Mouse (Mus musculus) embryonic facial prominence, embryonic 13.5 days (tissue): Measurements from ENCODE around the gene Rusc2. TPM values are rescaled to one million over a fixed set of nuclear protein-coding genes. Genes with fewer than 3 reads are reported as not detected.

Source experiments
- ATAC-seq: fragments of 200-750 bp; cut with Nextera tagmentation; 2 replicates; pipeline ENCODE4 v1.8.0; 2017; ENCODE audit warnings: low read depth; ENCODE audit not compliant: insufficient number of reproducible peaks, insufficient read depth, low FRiP score, low TSS enrichment
- H3K27ac ChIP-seq: fragments of 300-500 bp; sonication (generic); 2 replicates; pipeline ENCODE4 v1.5.1; 2015; ENCODE audit warnings: moderate library complexity, mild to moderate bottlenecking, inconsistent platforms
- H3K27me3 ChIP-seq: fragments of 300-500 bp; sonication (generic); 2 replicates; pipeline ENCODE4 v1.6.1; 2015; ENCODE audit warnings: mild to moderate bottlenecking, inconsistent platforms
- H3K36me3 ChIP-seq: fragments of 300-500 bp; sonication (generic); 2 replicates; pipeline ENCODE4 v1.6.1; 2015; ENCODE audit warnings: mild to moderate bottlenecking, inconsistent platforms
- H3K4me1 ChIP-seq: fragments of 300-500 bp; sonication (generic); 2 replicates; pipeline ENCODE4 v1.6.1; 2015; ENCODE audit warnings: inconsistent platforms
- H3K4me2 ChIP-seq: fragments of 300-500 bp; sonication (generic); 2 replicates; pipeline ENCODE4 v1.6.1; 2015; ENCODE audit warnings: moderate library complexity, mild to moderate bottlenecking, inconsistent platforms
- H3K4me3 ChIP-seq: fragments of 300-500 bp; sonication (generic); 2 replicates; pipeline ENCODE4 v1.5.1; 2015; ENCODE audit warnings: mild to moderate bottlenecking, inconsistent platforms
- H3K9ac ChIP-seq: fragments of 300-500 bp; sonication (generic); 2 replicates; pipeline ENCODE4 v1.6.1; 2015; ENCODE audit warnings: mild to moderate bottlenecking, inconsistent platforms
- H3K9me3 ChIP-seq: fragments of 300-500 bp; sonication (generic); 2 replicates; pipeline ENCODE4 v1.6.1; 2016; ENCODE audit warnings: inconsistent platforms
- WGBS: fragments of 180-500 bp; shearing (Covaris S2); methylation state at CpG from one replicate; pipeline ENCODE4 v1.1.7; 2015; ENCODE audit warnings: mixed read lengths; 5-methylcytosine and 5-hydroxymethylcytosine counted together
- polyA plus RNA-seq: library from polyadenylated mRNA; unstranded; fragments of >200 nt; fragmentation: Nextera tagmentation; extraction: Ambion mirVana; gene quantifications from 2 replicates; pipeline ENCODE4 v1.2.1, GENCODE M21; 2015

The Rusc2 gene
- polyA plus RNA-seq, 1 experiment from 2014 or later = 13.1 TPM

GRCm38 (mm10) chr4:43452315-43452714, 70.5 kb downstream of the Rusc2 start:
- 57% methylated on average over 11 of the region's 11 CpGs for WGBS
- Histone ChIP-seq H3K36me3 (peaks cover 14% of the 10 kb centered on the region), H3K27ac (no peak overlapping the region), H3K9ac (no peak overlapping the region), H3K9me3 (no peaks in the 10 kb centered on the region), H3K4me3 (no peak overlapping the region), H3K4me2 (no peak overlapping the region), H3K4me1 (peaks cover 22% of the 10 kb centered on the region), H3K27me3 (peaks cover 32% of the 10 kb centered on the region)
- no peak for ATAC-seq

- peaks cover 3% of the 10 kb centered on the region; the same call in 1 of the 2 replicates for H3K36me3 ChIP-seq
- ATAC-seq = peak; percentile 52; the same call in 1 of the 2 replicates
- H3K4me3 ChIP-seq = peak overlapping the region; percentile 34
- H3K4me1 ChIP-seq = peaks cover 22% of the 10 kb centered on the region
- under 1% methylated on average over 18 of the region's 18 CpGs for WGBS
- H3K27ac ChIP-seq = no peak overlapping the region
- peaks cover 32% of the 10 kb centered on the region for H3K27me3 ChIP-seq
- peak overlapping the region; percentile 67 for H3K4me2 ChIP-seq
- no peaks in the 10 kb centered on the region for H3K9me3 ChIP-seq
- peak overlapping the region; percentile 64 for H3K9ac ChIP-seq
These were observed 71.6 kb downstream of the Rusc2 start for GRCm38 (mm10) chr4:43453413-43453812.

DNA sequence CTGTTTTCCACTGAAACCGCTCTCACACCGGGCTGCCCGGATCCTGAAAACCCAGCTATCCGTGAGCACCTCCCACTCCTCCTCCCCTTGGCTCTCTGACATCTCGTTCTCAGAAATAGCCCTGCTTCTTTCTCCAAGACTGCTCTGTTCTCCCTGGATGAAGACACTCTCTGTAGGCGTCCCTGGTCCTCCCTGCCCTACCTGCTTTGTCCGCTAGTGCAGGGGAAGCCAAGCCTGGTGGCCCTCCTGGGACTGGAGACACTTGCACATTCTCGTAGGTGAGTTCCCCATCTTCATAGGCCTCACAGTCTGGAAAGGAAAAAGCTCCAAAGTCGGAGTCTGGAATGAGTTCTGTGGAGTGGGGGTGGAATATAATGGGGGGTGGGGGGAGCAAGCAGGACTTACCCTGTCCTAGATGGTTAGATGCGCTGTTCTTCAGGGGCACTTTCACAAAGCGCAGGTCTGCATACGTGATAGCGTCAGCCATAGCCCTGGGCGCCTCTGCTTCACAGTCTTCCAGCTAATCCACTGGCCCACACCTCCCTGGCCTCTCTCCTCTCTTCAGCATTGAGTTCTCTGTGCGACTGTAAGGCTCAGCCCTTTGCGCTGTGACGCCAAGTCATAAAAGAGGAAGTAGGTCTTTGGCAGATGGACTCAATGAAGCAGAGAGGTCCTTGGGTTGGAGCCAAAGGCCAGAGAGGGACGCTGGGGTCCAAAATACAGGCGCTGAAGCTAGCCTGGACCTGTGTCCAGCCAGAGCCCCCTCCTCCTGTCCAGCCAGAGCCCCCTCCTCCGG, 72.5 kb downstream of the Rusc2 start, which contains the start of gene Cd72:
Gene Cd72 (minus strand): TSS at position 588 of the 796 bp plus-strand sequence.
- Histone ChIP-seq H3K36me3 (no peaks in the 10 kb centered on the region), H3K27me3 (peaks cover 32% of the 10 kb centered on the region), H3K9me3 (no peaks in the 10 kb centered on the region), H3K4me3 (peak within 1 kb of the TSS; percentile 34), H3K9ac (peak within 1 kb of the TSS; percentile 64), H3K4me2 (peak within 1 kb of the TSS; percentile 67), H3K27ac (no peak within 1 kb of the TSS), H3K4me1 (peaks cover 22% of the 10 kb centered on the region)
- WGBS = 32% methylated on average over 20 of the region's 20 CpGs
- ATAC-seq = no peak

DNA sequence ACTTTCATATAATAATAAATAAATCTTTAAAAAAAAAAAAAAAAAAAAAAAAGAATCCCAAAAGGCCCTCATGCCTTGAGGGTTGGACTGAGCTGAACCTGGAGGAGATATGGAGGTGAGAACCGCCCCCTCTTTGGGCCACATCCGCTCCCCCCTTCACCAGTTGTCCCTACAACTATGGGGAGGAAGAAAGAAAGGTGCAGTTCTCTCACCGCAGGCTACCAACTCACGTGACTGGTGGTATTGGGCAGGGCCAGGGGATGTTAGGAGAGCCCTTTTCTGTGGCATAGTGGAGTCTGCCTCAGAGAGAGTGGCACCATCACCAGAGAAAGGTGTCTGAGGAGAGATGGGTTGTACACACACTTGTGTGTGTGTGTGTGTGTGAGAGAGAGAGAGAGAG, 74.7 kb downstream of the Rusc2 start:
- WGBS = 18% methylated on average over 4 of the region's 4 CpGs
- H3K9ac ChIP-seq = no peak overlapping the region
- no peaks in the 10 kb centered on the region for H3K9me3 ChIP-seq
- ATAC-seq = no peak
- H3K36me3 ChIP-seq = no peaks in the 10 kb centered on the region
- H3K27me3 ChIP-seq = peaks cover 32% of the 10 kb centered on the region
- H3K27ac ChIP-seq = no peak overlapping the region
- H3K4me2 ChIP-seq = no peak overlapping the region
- H3K4me3 ChIP-seq = no peak overlapping the region
- H3K4me1 ChIP-seq = peaks cover 17% of the 10 kb centered on the region

- WGBS = 26% methylated on average over 8 of the region's 8 CpGs
- no peak overlapping the region for H3K4me3 ChIP-seq
- no peaks in the 10 kb centered on the region for H3K36me3 ChIP-seq
- no peaks in the 10 kb centered on the region for H3K9me3 ChIP-seq
- H3K27ac ChIP-seq = no peak overlapping the region
- ATAC-seq = no peak
- peaks cover 31% of the 10 kb centered on the region for H3K27me3 ChIP-seq
- H3K4me1 ChIP-seq = peaks cover 17% of the 10 kb centered on the region
- no peak overlapping the region for H3K4me2 ChIP-seq
- H3K9ac ChIP-seq = no peak overlapping the region
These were observed 75.3 kb downstream of the Rusc2 start for GRCm38 (mm10) chr4:43457124-43457523.

- WGBS = 90% methylated on average over 5 of the region's 5 CpGs
These were observed 81.3 kb downstream of the Rusc2 start for GRCm38 (mm10) chr4:43463102-43463501.

DNA sequence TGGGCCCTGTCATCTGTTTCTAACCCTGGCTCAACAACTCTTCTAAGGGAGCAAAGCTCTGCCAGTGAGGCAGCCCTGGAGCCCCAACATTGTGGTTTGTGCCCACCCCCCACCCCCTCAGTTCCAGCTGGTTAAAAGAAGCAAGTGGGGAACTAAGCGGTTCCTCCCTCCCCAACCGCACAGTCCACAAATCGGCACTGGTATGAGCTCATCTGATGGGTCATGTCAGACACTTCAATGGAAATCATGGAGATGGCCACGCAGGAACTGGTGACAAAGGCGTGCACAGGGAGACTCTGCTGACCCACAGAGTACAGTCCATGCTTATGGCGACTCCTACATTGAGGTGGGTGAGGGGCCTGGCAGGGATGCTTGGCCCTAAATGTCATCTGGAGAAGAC, 84.2 kb downstream of the Rusc2 start:
- WGBS = 87% methylated on average over 6 of the region's 6 CpGs
- H3K4me2 ChIP-seq = no peak overlapping the region
- H3K4me3 ChIP-seq = no peak overlapping the region
- H3K9ac ChIP-seq = no peak overlapping the region
- H3K9me3 ChIP-seq = no peaks in the 10 kb centered on the region
- peaks cover 3% of the 10 kb centered on the region; the same call in 1 of the 2 replicates for H3K4me1 ChIP-seq
- H3K27me3 ChIP-seq = no peaks in the 10 kb centered on the region
- H3K27ac ChIP-seq = no peak overlapping the region
- no peaks in the 10 kb centered on the region for H3K36me3 ChIP-seq
- no peak for ATAC-seq

More at GRCm38 (mm10) chr4:43463102-43463501, 81.3 kb downstream of the Rusc2 start:
- Histone ChIP-seq H3K27me3 (no peaks in the 10 kb centered on the region; the same call in 1 of the 2 replicates), H3K9me3 (no peaks in the 10 kb centered on the region), H3K4me3 (no peak overlapping the region), H3K4me1 (peaks cover 3% of the 10 kb centered on the region; the same call in 1 of the 2 replicates), H3K4me2 (no peak overlapping the region), H3K27ac (no peak overlapping the region), H3K36me3 (no peaks in the 10 kb centered on the region), H3K9ac (no peak overlapping the region)
- no peak for ATAC-seq

DNA sequence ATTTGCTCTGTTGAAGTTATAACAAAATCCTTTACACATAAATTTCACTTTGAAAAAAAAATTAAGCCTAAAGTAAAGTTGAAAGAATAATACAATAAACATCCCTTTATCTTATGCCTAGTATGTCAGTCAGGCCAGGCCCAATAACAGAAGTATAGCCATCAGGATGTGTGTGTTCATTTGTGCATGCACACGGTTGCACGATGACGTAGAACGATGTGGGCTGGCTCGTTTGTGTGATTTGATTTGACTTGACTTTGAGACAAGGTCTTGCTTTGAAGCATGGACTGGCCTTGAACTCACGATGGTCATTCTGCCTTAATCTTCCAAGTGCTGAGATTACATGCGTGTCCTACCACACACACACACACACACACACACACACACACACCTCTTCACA, 85.1 kb downstream of the Rusc2 start:
- Histone ChIP-seq H3K27ac (no peak overlapping the region), H3K27me3 (no peaks in the 10 kb centered on the region), H3K4me2 (no peak overlapping the region), H3K9me3 (no peaks in the 10 kb centered on the region), H3K4me3 (no peak overlapping the region), H3K4me1 (peaks cover 3% of the 10 kb centered on the region; the same call in 1 of the 2 replicates), H3K9ac (no peak overlapping the region), H3K36me3 (no peaks in the 10 kb centered on the region)
- 86% methylated on average over 7 of the region's 7 CpGs for WGBS
- no peak for ATAC-seq

GRCm38 (mm10) chr4:43470301-43470700, 88.5 kb downstream of the Rusc2 start:
- Histone ChIP-seq H3K4me3 (no peak overlapping the region), H3K4me1 (peaks cover 3% of the 10 kb centered on the region; the same call in 1 of the 2 replicates), H3K36me3 (no peaks in the 10 kb centered on the region), H3K27me3 (no peaks in the 10 kb centered on the region), H3K4me2 (no peak overlapping the region), H3K9ac (no peak overlapping the region), H3K27ac (no peak overlapping the region), H3K9me3 (no peaks in the 10 kb centered on the region)
- 90% methylated on average over 10 of the region's 10 CpGs for WGBS
- no peak for ATAC-seq

DNA sequence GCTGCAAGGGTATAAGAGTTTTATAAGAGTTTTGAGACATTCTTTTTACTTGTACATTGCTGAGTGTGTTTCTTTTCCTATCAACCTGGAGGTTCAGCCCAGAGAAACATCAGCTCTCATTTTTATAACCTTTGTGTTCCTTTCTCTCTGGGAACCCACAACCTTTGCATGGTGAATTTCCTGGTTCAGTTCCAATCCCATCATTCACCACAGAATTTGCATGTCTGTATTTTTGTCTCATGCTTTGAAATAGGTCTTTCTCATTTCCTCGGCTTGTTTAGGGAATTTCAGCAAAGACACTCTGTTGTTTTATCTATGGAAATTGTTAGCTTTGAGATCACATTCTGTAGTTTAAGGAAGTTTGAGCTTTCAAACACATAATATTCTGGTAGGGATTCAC, 91.9 kb downstream of the Rusc2 start:
- 64% methylated on average over 1 of the region's 1 CpGs for WGBS
- H3K4me3 ChIP-seq = no peak overlapping the region
- H3K9me3 ChIP-seq = no peaks in the 10 kb centered on the region
- H3K4me2 ChIP-seq = no peak overlapping the region
- H3K9ac ChIP-seq = no peak overlapping the region
- H3K36me3 ChIP-seq = no peaks in the 10 kb centered on the region
- H3K27ac ChIP-seq = no peak overlapping the region
- ATAC-seq = no peak
- 0 out of 2 replicates have a peak, but pooled peaks cover 3% of the 10 kb centered on the region for H3K4me1 ChIP-seq
- H3K27me3 ChIP-seq = no peaks in the 10 kb centered on the region

GRCm38 (mm10) chr4:43476604-43477003, 94.8 kb downstream of the Rusc2 start:
- Histone ChIP-seq H3K4me3 (no peak overlapping the region), H3K9me3 (no peaks in the 10 kb centered on the region), H3K27ac (no peak overlapping the region), H3K4me1 (0 out of 2 replicates have a peak, but pooled peaks cover 3% of the 10 kb centered on the region), H3K27me3 (no peaks in the 10 kb centered on the region), H3K4me2 (no peak overlapping the region), H3K36me3 (no peaks in the 10 kb centered on the region), H3K9ac (no peak overlapping the region)
- WGBS = 89% methylated on average over 6 of the region's 6 CpGs
- ATAC-seq = no peak
